Mouse (Mus musculus) bone marrow macrophage, adult 2 months (primary cell): ENCODE results near the gene Gla.

Source experiments
- CTCF ChIP-seq: IDR thresholded peaks from 2 replicates; pipeline ENCODE4 v1.5.1; 2012; ENCODE audit warnings: low read depth, mild to moderate bottlenecking, low read length, moderate library complexity
- POLR2A ChIP-seq: IDR thresholded peaks from 2 replicates; pipeline ENCODE4 v1.6.1; 2012; ENCODE audit warnings: mild to moderate bottlenecking, low read depth, low read length, borderline replicate concordance

DNA sequence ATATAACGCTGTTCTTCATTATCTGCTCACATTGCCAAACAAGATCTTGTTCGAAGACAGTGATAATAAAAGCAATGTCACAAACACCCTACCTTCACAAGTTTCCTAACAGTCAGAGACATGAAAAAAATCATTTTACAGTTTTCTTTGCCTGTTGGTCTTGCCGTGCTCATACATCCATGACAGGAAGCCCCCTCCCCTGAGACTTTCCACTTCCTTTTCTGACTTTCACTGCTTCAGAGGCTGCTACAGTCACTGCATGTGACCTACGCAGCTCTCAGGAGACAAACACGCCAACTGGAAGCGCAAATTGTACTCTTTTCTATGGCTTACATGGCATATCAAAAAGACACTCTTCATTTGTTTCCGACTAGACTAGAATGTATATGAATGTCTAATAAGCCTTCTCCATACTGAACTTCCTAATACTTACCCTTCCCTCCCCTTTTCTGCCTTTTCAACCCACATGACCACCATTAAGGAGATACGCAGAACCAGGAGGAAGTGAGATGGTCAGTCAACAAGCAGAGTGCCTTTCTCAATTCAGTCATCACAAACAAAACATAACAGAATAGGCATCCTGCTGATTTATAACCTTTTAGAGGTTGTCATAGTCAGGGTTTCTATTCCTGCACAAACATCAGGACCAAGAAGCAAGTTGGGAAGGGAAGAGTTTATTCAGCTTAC, 34.2 kb downstream of the Gla start:
- no peak for TF ChIP-seq CTCF
- TF ChIP-seq POLR2A, result no peak
